Mouse (Mus musculus) embryonic facial prominence, embryonic 13.5 days (tissue): ENCODE results near the gene Elf2. TPM values are rescaled to one million over a fixed set of nuclear protein-coding genes. Genes with fewer than 3 reads are reported as not detected.
A peak's percentile ranks its signal among the peaks of the same experiment; 100 is the strongest.

Experiments
- ATAC-seq: fragments of 200-750 bp; cut with Nextera tagmentation; 2 replicates; pipeline ENCODE4 v1.8.0; 2017; ENCODE audit warnings: low read depth; ENCODE audit not compliant: insufficient number of reproducible peaks, insufficient read depth, low FRiP score, low TSS enrichment
- H3K27ac ChIP-seq: fragments of 300-500 bp; sonication (generic); 2 replicates; pipeline ENCODE4 v1.5.1; 2015; ENCODE audit warnings: moderate library complexity, mild to moderate bottlenecking, inconsistent platforms
- H3K27me3 ChIP-seq: fragments of 300-500 bp; sonication (generic); 2 replicates; pipeline ENCODE4 v1.6.1; 2015; ENCODE audit warnings: mild to moderate bottlenecking, inconsistent platforms
- H3K36me3 ChIP-seq: fragments of 300-500 bp; sonication (generic); 2 replicates; pipeline ENCODE4 v1.6.1; 2015; ENCODE audit warnings: mild to moderate bottlenecking, inconsistent platforms
- H3K4me1 ChIP-seq: fragments of 300-500 bp; sonication (generic); 2 replicates; pipeline ENCODE4 v1.6.1; 2015; ENCODE audit warnings: inconsistent platforms
- H3K4me2 ChIP-seq: fragments of 300-500 bp; sonication (generic); 2 replicates; pipeline ENCODE4 v1.6.1; 2015; ENCODE audit warnings: moderate library complexity, mild to moderate bottlenecking, inconsistent platforms
- H3K4me3 ChIP-seq: fragments of 300-500 bp; sonication (generic); 2 replicates; pipeline ENCODE4 v1.5.1; 2015; ENCODE audit warnings: mild to moderate bottlenecking, inconsistent platforms
- H3K9ac ChIP-seq: fragments of 300-500 bp; sonication (generic); 2 replicates; pipeline ENCODE4 v1.6.1; 2015; ENCODE audit warnings: mild to moderate bottlenecking, inconsistent platforms
- H3K9me3 ChIP-seq: fragments of 300-500 bp; sonication (generic); 2 replicates; pipeline ENCODE4 v1.6.1; 2016; ENCODE audit warnings: inconsistent platforms
- WGBS: fragments of 180-500 bp; shearing (Covaris S2); methylation state at CpG from one replicate; pipeline ENCODE4 v1.1.7; 2015; ENCODE audit warnings: mixed read lengths; 5-methylcytosine and 5-hydroxymethylcytosine counted together
- polyA plus RNA-seq: library from polyadenylated mRNA; unstranded; fragments of >200 nt; fragmentation: Nextera tagmentation; extraction: Ambion mirVana; gene quantifications from 2 replicates; pipeline ENCODE4 v1.2.1, GENCODE M21; 2015

Gene Elf2
- polyA plus RNA-seq, 1 experiment from 2014 or later = 64.5 TPM

DNA sequence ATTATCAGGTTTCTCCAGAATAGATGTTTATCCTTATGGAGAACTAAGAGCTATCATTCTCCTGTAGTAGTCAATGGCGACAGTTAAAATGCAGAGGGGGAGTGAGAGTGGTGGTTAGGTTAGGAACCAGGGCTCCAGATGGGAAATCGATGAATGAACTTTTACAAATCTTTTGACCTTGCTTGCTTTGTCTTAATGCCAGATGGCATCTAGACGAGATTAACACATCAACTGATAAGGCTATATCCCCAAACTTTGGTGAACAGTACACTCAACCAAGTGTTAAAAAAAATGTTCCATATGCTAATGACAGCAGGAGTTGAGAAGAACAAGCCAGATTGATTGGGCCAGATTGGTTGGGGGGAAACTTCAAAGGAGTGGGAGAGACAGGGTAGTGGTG is 111.2 kb downstream of the Elf2 start:
- ATAC-seq = no peak
- Histone ChIP-seq H3K4me3 (no peak overlapping the region), H3K9ac (no peak overlapping the region), H3K9me3 (no peaks in the 10 kb centered on the region), H3K4me1 (peaks cover 41% of the 10 kb centered on the region), H3K36me3 (no peaks in the 10 kb centered on the region), H3K27ac (no peak overlapping the region), H3K27me3 (no peaks in the 10 kb centered on the region), H3K4me2 (no peak overlapping the region)
- WGBS = 85% methylated on average over 3 of the region's 3 CpGs

DNA sequence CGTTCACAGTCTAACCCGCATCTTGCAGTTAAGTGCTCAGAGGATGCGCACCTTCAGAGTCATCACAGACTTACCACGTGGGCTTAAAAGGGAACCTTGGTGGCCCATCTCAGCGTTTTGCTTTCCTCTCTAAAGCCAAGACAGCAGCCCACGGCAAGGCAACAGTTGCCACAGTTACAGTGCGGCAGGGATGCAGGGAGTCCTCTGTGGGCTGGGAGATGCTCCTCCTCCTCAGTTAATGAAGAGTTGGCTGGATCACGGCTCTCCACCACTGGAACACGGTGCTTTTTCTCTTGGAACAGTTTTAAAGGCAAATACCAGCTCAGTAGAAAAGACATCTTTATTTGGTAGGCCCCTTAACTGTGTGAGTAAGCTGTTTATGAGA is 111.7 kb downstream of the Elf2 start:
- Histone ChIP-seq H3K4me1 (peaks cover 42% of the 10 kb centered on the region), H3K27me3 (no peaks in the 10 kb centered on the region), H3K4me3 (no peak overlapping the region), H3K4me2 (no peak overlapping the region), H3K27ac (no peak overlapping the region), H3K9me3 (no peaks in the 10 kb centered on the region), H3K36me3 (no peaks in the 10 kb centered on the region), H3K9ac (no peak overlapping the region)
- 83% methylated on average over 9 of the region's 9 CpGs for WGBS
- ATAC-seq = no peak

DNA sequence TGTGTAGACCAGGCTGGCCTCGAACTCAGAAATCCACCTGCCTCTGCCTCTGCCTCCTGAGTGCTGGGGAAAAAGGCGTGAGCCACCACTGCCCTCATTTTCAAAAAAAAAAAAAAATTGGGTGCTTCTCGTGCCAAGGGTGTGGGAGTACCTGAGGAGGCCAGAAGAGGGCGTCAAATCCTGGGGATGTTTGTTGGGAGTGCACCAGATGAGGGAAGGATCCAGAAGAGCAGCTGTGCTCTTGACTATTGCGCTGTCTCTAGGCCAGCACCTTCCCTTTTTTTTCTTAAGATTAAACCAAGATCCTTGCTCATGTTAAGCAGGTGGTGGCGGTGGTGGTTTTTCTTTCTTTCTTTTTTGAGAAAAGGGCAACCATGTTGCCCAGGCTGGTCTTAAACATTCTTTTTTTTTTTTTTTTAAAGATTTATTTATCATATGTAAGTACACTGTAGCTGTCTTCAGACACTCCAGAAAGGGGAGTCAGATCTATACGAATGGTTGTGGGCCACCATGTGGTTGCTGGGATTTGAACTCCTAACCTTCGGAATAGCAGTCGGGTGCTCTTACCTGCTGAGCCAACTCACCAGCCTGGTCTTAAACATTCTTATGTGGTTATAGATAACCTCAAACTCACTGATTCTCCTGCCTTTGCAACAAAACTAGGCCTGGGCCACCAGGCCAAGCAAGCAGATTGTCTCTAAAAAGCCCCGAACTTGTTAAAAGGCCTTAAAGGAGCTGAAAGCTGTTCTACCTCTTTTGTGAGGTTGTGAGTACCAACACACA is 112.2 kb downstream of the Elf2 start:
- Histone ChIP-seq H3K9me3 (no peaks in the 10 kb centered on the region), H3K4me3 (no peak overlapping the region), H3K27ac (no peak overlapping the region), H3K4me1 (peaks cover 43% of the 10 kb centered on the region), H3K27me3 (no peaks in the 10 kb centered on the region), H3K36me3 (no peaks in the 10 kb centered on the region), H3K9ac (no peak overlapping the region), H3K4me2 (no peak overlapping the region)
- WGBS = 77% methylated on average over 10 of the region's 10 CpGs
- no peak for ATAC-seq

DNA sequence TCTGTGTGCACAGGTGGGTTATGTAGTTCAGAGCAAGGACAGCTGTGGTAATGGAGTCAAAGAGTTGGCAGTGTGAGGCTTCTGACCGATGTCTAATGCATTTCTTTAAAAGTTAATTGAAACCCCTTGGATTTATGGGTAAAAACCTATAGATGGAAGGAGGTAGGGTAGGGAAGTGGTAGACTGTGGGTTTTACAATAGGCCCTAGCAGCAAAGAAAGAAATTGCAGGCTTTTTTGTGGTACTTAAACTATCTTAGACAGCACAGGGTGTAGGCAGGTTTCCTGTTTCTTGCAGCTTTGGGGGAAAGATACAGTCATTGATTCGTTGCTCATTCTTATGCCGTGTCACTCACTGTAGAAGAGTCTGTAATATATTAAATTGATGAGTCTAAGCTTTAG is 113.9 kb downstream of the Elf2 start:
- no peak overlapping the region for H3K27ac ChIP-seq
- no peaks in the 10 kb centered on the region for H3K27me3 ChIP-seq
- H3K9me3 ChIP-seq = no peaks in the 10 kb centered on the region
- H3K4me3 ChIP-seq = no peak overlapping the region
- H3K4me2 ChIP-seq = peak overlapping the region; percentile 68; the same call in 1 of the 2 replicates
- H3K9ac ChIP-seq = no peak overlapping the region
- WGBS = 79% methylated on average over 3 of the region's 3 CpGs
- ATAC-seq = no peak
- H3K4me1 ChIP-seq = peaks cover 43% of the 10 kb centered on the region
- H3K36me3 ChIP-seq = no peaks in the 10 kb centered on the region

DNA sequence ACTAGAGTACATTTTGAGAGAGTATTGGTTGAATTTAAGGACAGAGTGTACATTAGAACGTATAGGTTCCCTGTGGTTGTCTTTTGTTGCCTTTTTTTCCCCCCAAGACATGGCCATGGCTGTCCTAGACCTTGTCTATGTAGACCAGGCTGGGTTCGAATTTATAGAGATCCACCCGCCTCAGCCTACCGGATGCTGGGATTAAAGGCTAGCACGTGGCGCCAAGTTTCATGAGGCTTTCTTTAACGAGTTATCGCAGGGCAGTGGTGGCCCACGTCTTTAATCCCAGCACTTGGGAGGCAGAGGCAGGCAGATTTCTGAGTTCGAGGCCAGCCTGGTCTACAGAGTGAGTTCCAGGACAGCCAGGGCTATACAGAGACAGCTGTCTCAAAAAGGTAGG is 114.5 kb downstream of the Elf2 start:
- WGBS = 92% methylated on average over 10 of the region's 10 CpGs
- H3K4me3 ChIP-seq = peak overlapping the region; percentile 92; the same call in 1 of the 2 replicates
- H3K27ac ChIP-seq = no peak overlapping the region
- H3K9ac ChIP-seq = no peak overlapping the region
- H3K4me1 ChIP-seq = peaks cover 37% of the 10 kb centered on the region
- no peaks in the 10 kb centered on the region for H3K27me3 ChIP-seq
- H3K9me3 ChIP-seq = no peaks in the 10 kb centered on the region
- peak overlapping the region; percentile 68 for H3K4me2 ChIP-seq
- H3K36me3 ChIP-seq = no peaks in the 10 kb centered on the region
- no peak for ATAC-seq

DNA sequence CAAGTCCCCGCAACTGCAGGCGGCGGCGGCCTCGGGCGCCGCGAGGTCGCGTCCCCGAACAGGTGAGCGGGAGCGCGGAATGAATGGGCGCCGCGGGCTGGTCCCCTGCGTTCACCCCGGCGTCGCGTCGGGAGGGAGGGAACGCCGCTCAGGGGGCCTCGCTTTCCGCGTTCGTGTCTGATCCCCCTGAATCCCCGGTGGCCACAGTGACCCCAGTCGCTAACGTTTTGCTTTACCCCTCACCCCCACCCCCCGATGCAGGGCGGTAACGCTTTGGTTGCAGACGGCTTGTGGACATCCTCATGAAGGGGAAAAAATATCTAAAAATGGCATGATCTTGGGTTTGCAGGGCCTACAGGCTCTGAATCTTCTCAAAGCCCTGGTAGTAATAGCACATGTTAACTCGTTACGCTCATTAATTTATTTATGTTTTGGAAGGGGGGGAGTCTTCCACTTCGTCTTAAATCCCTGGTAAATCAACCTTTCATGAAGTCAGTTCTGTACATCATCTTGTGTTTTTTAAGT is 115.2 kb downstream of the Elf2 start:
- H3K9ac ChIP-seq = peak overlapping the region; percentile 89
- H3K9me3 ChIP-seq = no peaks in the 10 kb centered on the region
- H3K4me1 ChIP-seq = peaks cover 34% of the 10 kb centered on the region
- no peak for ATAC-seq
- H3K4me2 ChIP-seq = peak overlapping the region; percentile 68
- 1% methylated on average over 39 of the region's 39 CpGs for WGBS
- no peaks in the 10 kb centered on the region for H3K27me3 ChIP-seq
- no peaks in the 10 kb centered on the region for H3K36me3 ChIP-seq
- H3K27ac ChIP-seq = peak overlapping the region; percentile 95
- peak overlapping the region; percentile 92 for H3K4me3 ChIP-seq

DNA sequence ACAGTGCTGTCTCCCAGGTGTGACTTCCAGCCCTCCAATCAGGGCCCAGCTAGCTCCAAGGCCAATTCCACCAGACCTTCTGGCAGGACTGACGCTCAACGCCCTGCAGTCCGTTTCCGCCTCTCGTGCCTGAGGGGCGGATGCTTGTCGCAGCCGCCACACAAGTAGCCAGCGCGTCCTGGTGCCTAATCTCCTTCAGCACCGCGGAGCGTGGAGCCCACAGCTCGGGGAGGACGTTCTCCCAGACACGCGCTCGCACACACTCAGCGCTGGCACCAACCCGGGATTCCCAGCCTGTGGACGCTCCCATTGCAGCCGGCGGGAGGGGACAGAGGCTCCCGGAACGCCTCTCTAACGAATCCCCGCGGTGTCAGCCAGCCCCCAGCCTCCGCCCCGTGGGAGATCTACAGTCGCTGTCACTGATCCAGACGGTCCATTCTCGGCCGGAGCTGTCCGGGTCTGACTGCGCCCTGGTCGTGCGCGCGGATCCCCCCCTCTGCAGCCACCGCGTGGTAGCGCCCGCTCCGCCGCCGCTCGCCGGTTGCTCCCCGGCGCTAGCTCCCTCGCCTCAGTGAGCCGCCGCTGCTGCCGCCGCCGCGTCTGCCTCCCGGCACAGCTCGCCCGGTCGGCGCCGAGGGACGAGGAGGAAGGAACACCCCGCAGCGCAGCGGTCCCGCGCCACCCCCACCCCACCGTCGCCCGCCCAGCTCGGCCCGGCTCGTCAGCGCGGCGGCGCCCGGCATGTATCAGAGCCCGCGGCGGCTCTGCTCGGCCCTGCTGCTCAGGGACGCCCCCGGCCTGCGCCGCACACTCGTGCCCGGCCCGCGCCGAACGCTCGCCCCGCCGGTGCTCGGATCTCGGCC is 115.9 kb downstream of the Elf2 start, which contains the start of gene Noct:
Gene Noct (plus strand): TSS at position 85 of the 863 bp plus-strand sequence.
- Histone ChIP-seq H3K27me3 (no peaks in the 10 kb centered on the region), H3K27ac (peak within 1 kb of the TSS; percentile 95), H3K4me3 (peak within 1 kb of the TSS; percentile 92), H3K4me1 (peaks cover 34% of the 10 kb centered on the region), H3K36me3 (no peaks in the 10 kb centered on the region), H3K9ac (peak within 1 kb of the TSS; percentile 89), H3K9me3 (no peaks in the 10 kb centered on the region), H3K4me2 (peak within 1 kb of the TSS; percentile 68)
- peak; percentile 84 for ATAC-seq
- under 1% methylated on average over 84 of the region's 100 CpGs for WGBS

DNA sequence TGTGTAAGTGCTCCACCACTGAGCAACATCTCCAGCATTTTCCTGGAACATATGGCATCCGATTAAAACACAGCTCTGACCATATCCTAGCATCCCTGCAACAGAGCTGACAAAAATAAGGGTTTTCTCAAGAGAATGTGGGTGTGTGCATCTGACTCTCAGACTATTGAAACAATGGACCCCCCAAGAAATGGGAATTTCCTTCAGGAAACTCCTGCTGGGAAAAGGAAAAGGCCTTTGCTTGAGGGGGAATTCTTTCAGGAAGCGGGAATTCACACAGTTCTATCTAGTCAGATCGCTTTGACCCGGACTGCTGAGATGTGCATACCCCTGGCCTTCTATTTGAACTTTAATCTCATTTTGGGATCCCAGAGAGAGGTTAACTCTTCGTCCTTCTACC is 116.9 kb downstream of the Elf2 start:
- H3K27ac ChIP-seq = no peak overlapping the region
- no peak for ATAC-seq
- H3K27me3 ChIP-seq = no peaks in the 10 kb centered on the region
- no peaks in the 10 kb centered on the region for H3K9me3 ChIP-seq
- H3K9ac ChIP-seq = no peak overlapping the region
- H3K4me3 ChIP-seq = peak overlapping the region; percentile 92; the same call in 1 of the 2 replicates
- H3K36me3 ChIP-seq = no peaks in the 10 kb centered on the region
- peak overlapping the region; percentile 68 for H3K4me2 ChIP-seq
- WGBS = 10% methylated on average over 5 of the region's 5 CpGs
- H3K4me1 ChIP-seq = peaks cover 30% of the 10 kb centered on the region

DNA sequence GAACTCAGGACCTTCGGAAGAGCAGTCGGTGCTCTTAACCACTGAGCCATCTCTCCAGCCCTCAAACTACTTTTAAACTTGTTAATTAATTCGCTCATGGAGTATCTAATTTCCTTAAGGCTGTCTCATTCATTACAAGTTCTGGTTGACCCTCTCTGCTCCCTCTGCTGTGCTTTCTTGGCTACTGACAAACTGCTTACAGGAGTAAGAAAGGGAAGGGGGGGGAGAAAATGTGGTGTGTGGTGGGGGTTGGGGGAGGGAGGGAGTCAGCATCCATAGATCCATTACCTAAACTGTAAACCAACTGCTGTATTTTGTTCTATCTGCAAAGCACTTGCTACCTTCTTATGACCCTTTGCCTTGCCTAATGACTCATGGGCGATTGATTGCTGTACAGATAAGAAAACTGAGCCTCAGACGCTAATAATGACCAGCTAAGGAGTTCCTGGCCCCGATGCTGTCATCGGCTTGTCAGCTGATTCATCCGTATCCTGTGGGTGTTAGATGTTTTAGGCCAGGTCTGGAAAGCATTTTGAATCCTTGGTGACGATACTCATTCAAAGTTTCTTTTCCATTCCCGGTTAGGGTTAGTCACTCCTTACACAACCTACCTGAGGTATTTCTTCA is 117.5 kb downstream of the Elf2 start:
- ATAC-seq = no peak
- Histone ChIP-seq H3K27ac (no peak overlapping the region), H3K27me3 (no peaks in the 10 kb centered on the region), H3K4me1 (peaks cover 29% of the 10 kb centered on the region), H3K4me2 (no peak overlapping the region), H3K9ac (no peak overlapping the region), H3K36me3 (no peaks in the 10 kb centered on the region), H3K4me3 (no peak overlapping the region), H3K9me3 (no peaks in the 10 kb centered on the region)
- WGBS = 45% methylated on average over 10 of the region's 10 CpGs

DNA sequence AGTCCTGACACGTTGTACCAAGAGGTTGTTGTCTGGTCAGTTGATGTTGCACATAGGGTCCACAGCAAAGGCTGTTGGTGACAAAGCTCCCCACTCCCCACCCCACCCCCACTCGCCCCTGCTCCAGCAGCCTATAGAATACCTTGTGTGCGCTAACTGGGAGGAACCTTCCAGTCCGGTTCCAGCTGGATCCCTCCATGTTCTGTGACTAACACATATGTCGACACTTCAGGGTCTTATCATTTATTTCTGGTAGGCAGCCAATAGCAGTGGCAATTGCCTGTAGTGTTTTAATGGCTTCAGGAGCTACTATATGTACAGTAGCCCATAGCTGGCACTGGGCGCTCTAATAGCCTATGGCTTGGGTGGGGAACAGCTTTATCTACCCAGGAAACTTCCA is 118.2 kb downstream of the Elf2 start:
- Histone ChIP-seq H3K9me3 (no peaks in the 10 kb centered on the region), H3K36me3 (no peaks in the 10 kb centered on the region)
- no peak for ATAC-seq

DNA sequence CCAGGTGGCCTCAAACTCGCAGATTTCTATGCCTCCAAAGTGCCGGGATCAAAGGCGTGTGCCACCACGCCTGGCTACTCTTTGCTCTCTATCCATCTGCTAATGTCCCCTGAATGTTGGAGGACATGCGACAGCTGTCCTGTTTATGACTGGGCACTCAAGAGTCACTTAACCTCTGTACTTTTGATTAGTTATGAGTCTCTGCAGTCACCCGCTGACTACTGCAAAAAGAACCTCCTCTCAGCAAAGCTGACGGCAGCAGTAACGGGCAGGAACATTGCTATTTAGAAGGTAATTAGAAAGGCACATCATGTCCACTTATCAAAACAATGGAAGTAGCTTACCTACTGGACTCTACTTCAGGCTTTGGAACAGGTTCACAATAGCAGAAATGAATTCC is 118.6 kb downstream of the Elf2 start:
- Histone ChIP-seq H3K4me2 (no peak overlapping the region), H3K9ac (no peak overlapping the region), H3K36me3 (no peaks in the 10 kb centered on the region), H3K4me3 (no peak overlapping the region), H3K9me3 (no peaks in the 10 kb centered on the region), H3K27me3 (no peaks in the 10 kb centered on the region), H3K4me1 (peaks cover 26% of the 10 kb centered on the region), H3K27ac (no peak overlapping the region)
- 76% methylated on average over 8 of the region's 8 CpGs for WGBS
- ATAC-seq = no peak

More for the DNA sequence above, 118.2 kb downstream of the Elf2 start:
- H3K4me1 ChIP-seq = peaks cover 27% of the 10 kb centered on the region
- no peaks in the 10 kb centered on the region for H3K27me3 ChIP-seq
- no peak overlapping the region for H3K27ac ChIP-seq
- H3K4me2 ChIP-seq = no peak overlapping the region
- no peak overlapping the region for H3K9ac ChIP-seq
- 88% methylated on average over 6 of the region's 6 CpGs for WGBS
- H3K4me3 ChIP-seq = no peak overlapping the region
